Mouse (Mus musculus) liver, embryonic 14.5 days (tissue): ENCODE measurements around the gene Ror2.

Experiments
- CTCF ChIP-seq: IDR thresholded peaks from 2 replicates; pipeline ENCODE4 v1.5.1; 2016; ENCODE audit warnings: antibody characterized with exemption, low read depth, control low read depth
- EP300 ChIP-seq: IDR thresholded peaks from 2 replicates; pipeline ENCODE4 v1.6.1; 2016; ENCODE audit warnings: antibody characterized with exemption, low read depth

GRCm38 (mm10) chr13:53309148-53309547 lies 23.2 kb upstream of the Ror2 start:
- TF ChIP-seq EP300 (no peak), CTCF (no peak)
